Mouse (Mus musculus): Measurements from ENCODE around the gene Zfp143. TPM values are rescaled to one million over a fixed set of nuclear protein-coding genes. Genes with fewer than 3 reads are reported as not detected.

Zfp143 gene
- polyA plus RNA-seq, 1 experiment = 6.4 TPM

- Histone ChIP-seq H3ac (ENCODE audit: control insufficient read depth, insufficient read length) (no peak overlapping the region), H3K36me3 (ENCODE audit: control insufficient read depth, insufficient read depth) (no peaks in the 10 kb centered on the region), H3K27me3 (ENCODE audit: control insufficient read depth, insufficient read depth, insufficient read length) (no peaks in the 10 kb centered on the region), H3K79me2 (ENCODE audit: control insufficient read depth, insufficient read depth) (peaks cover 25% of the 10 kb centered on the region), H3K4me3 (peak overlapping the region; percentile 85), H3K4me2 (ENCODE audit: low read depth) (peak overlapping the region; percentile 97)
- TF ChIP-seq POLR2AphosphoS2 (IDR thresholded peaks at IDR 0.05; ENCODE audit: insufficient read length, low read depth) = no peak
- no peak for TF ChIP-seq SRF (IDR thresholded peaks at IDR 0.05; ENCODE audit: control insufficient read depth, insufficient read length, low read depth)
- TF ChIP-seq MYOG (IDR thresholded peaks at IDR 0.05; ENCODE audit: control insufficient read depth in 1 of 3, insufficient read depth in 1 of 3, insufficient read length in 2 of 3, low read depth in 2 of 3) = no peak
- TF ChIP-seq MYOD1 (IDR thresholded peaks at IDR 0.05; ENCODE audit: control insufficient read depth in 1 of 3, insufficient read length in 2 of 3, low read depth in 2 of 3) = no peak
- no peak for TF ChIP-seq TCF12 (IDR thresholded peaks at IDR 0.05; ENCODE audit: insufficient read depth, poor library complexity, severe bottlenecking)
- no peak for TF ChIP-seq TCF3 (IDR thresholded peaks at IDR 0.05; ENCODE audit: insufficient read length, low read depth)
- no peak for TF ChIP-seq MAX (IDR thresholded peaks at IDR 0.05; ENCODE audit: low read depth)
- TF ChIP-seq E2F4 (IDR thresholded peaks at IDR 0.05; ENCODE audit: insufficient read depth) = no peak
Measured at GRCm38 (mm10) chr7:110120157-110120784, 59.3 kb downstream of the Zfp143 start.

GRCm38 (mm10) chr7:110121162-110121515 is 60.1 kb downstream of the Zfp143 start:
- Histone ChIP-seq H3K79me2 (ENCODE audit: control insufficient read depth, insufficient read depth) (peaks cover 33% of the 10 kb centered on the region), H3K36me3 (ENCODE audit: control insufficient read depth, insufficient read depth) (no peaks in the 10 kb centered on the region), H3ac (ENCODE audit: control insufficient read depth, insufficient read length) (no peak overlapping the region), H3K4me2 (ENCODE audit: low read depth) (peak overlapping the region; percentile 97), H3K4me3 (peak overlapping the region; percentile 85), H3K27me3 (ENCODE audit: control insufficient read depth, insufficient read depth, insufficient read length) (no peaks in the 10 kb centered on the region)
- no peak for TF ChIP-seq POLR2A (IDR thresholded peaks at IDR 0.05; ENCODE audit: insufficient read length, low read depth)
- no peak for TF ChIP-seq MYOG (IDR thresholded peaks at IDR 0.05; ENCODE audit: control insufficient read depth in 1 of 3, insufficient read depth in 1 of 3, insufficient read length in 2 of 3, low read depth in 2 of 3)
- no peak for TF ChIP-seq MYOD1 (IDR thresholded peaks at IDR 0.05; ENCODE audit: control insufficient read depth in 1 of 3, insufficient read length in 2 of 3, low read depth in 2 of 3)
- TF ChIP-seq MAX (IDR thresholded peaks at IDR 0.05; ENCODE audit: low read depth) = no peak
- no peak for TF ChIP-seq REST (IDR thresholded peaks at IDR 0.05; ENCODE audit: insufficient read depth, insufficient read length)
- no peak for TF ChIP-seq POLR2AphosphoS2 (IDR thresholded peaks at IDR 0.05; ENCODE audit: insufficient read length, low read depth)

GRCm38 (mm10) chr7:110121516-110122288 is 60.7 kb downstream of the Zfp143 start, which contains the start of gene Wee1:
TSS of gene Wee1 (plus strand) at chr7:110122046.
- Histone ChIP-seq H3K27me3 (ENCODE audit: control insufficient read depth, insufficient read depth, insufficient read length) (no peaks in the 10 kb centered on the region), H3ac (ENCODE audit: control insufficient read depth, insufficient read length) (peak within 1 kb of the TSS; percentile 88), H3K79me2 (ENCODE audit: control insufficient read depth, insufficient read depth) (peaks cover 39% of the 10 kb centered on the region), H3K4me3 (peak within 1 kb of the TSS; percentile 85), H3K36me3 (ENCODE audit: control insufficient read depth, insufficient read depth) (no peaks in the 10 kb centered on the region), H3K4me2 (ENCODE audit: low read depth) (peak within 1 kb of the TSS; percentile 97)
- TF ChIP-seq MYOG (IDR thresholded peaks at IDR 0.05; ENCODE audit: control insufficient read depth in 1 of 3, insufficient read depth in 1 of 3, insufficient read length in 2 of 3, low read depth in 2 of 3) (peak in 1 of 3 experiments; percentile 6), REST (IDR thresholded peaks at IDR 0.05; ENCODE audit: insufficient read depth, insufficient read length) (no peak), POLR2AphosphoS2 (IDR thresholded peaks at IDR 0.05; ENCODE audit: insufficient read length, low read depth) (peak; percentile 70), USF1 (IDR thresholded peaks at IDR 0.05; ENCODE audit: low read depth) (peak; percentile 94), CEBPB (IDR thresholded peaks at IDR 0.05; ENCODE audit: insufficient read depth, poor library complexity, severe bottlenecking) (no peak), TCF3 (IDR thresholded peaks at IDR 0.05; ENCODE audit: insufficient read length, low read depth) (no peak), MAX (IDR thresholded peaks at IDR 0.05; ENCODE audit: low read depth) (no peak), POLR2A (IDR thresholded peaks at IDR 0.05; ENCODE audit: insufficient read length, low read depth) (peak; percentile 75), MYOD1 (IDR thresholded peaks at IDR 0.05; ENCODE audit: control insufficient read depth in 1 of 3, insufficient read length in 2 of 3, low read depth in 2 of 3) (peak in 1 of 3 experiments; percentile 37), SRF (IDR thresholded peaks at IDR 0.05; ENCODE audit: control insufficient read depth, insufficient read length, low read depth) (peak; percentile 32), E2F4 (IDR thresholded peaks at IDR 0.05; ENCODE audit: insufficient read depth) (peak; percentile 83), TCF12 (IDR thresholded peaks at IDR 0.05; ENCODE audit: insufficient read depth, poor library complexity, severe bottlenecking) (no peak)

- peaks cover 42% of the 10 kb centered on the region for H3K79me2 ChIP-seq (ENCODE audit: control insufficient read depth, insufficient read depth)
- peak overlapping the region; percentile 38 for H3K4me2 ChIP-seq (ENCODE audit: low read depth)
- H3K36me3 ChIP-seq (ENCODE audit: control insufficient read depth, insufficient read depth) = no peaks in the 10 kb centered on the region
- no peak for TF ChIP-seq SRF (IDR thresholded peaks at IDR 0.05; ENCODE audit: control insufficient read depth, insufficient read length, low read depth)
- TF ChIP-seq MYOD1 (IDR thresholded peaks at IDR 0.05; ENCODE audit: control insufficient read depth in 1 of 3, insufficient read length in 2 of 3, low read depth in 2 of 3) = no peak
- TF ChIP-seq CEBPB (IDR thresholded peaks at IDR 0.05; ENCODE audit: insufficient read depth, poor library complexity, severe bottlenecking) = no peak
- no peak for TF ChIP-seq MYOG (IDR thresholded peaks at IDR 0.05; ENCODE audit: control insufficient read depth in 1 of 3, insufficient read depth in 1 of 3, insufficient read length in 2 of 3, low read depth in 2 of 3)
- TF ChIP-seq TCF3 (IDR thresholded peaks at IDR 0.05; ENCODE audit: insufficient read length, low read depth) = no peak
- no peak for TF ChIP-seq MAX (IDR thresholded peaks at IDR 0.05; ENCODE audit: low read depth)
- TF ChIP-seq TCF12 (IDR thresholded peaks at IDR 0.05; ENCODE audit: insufficient read depth, poor library complexity, severe bottlenecking) = no peak
- no peak for TF ChIP-seq REST (IDR thresholded peaks at IDR 0.05; ENCODE audit: insufficient read depth, insufficient read length)
- TF ChIP-seq USF1 (IDR thresholded peaks at IDR 0.05; ENCODE audit: low read depth) = no peak
- TF ChIP-seq E2F4 (IDR thresholded peaks at IDR 0.05; ENCODE audit: insufficient read depth) = no peak
- no peak for TF ChIP-seq POLR2AphosphoS2 (IDR thresholded peaks at IDR 0.05; ENCODE audit: insufficient read length, low read depth)
- no peak for TF ChIP-seq POLR2A (IDR thresholded peaks at IDR 0.05; ENCODE audit: insufficient read length, low read depth)
- peak overlapping the region; percentile 88 for H3ac ChIP-seq (ENCODE audit: control insufficient read depth, insufficient read length)
- H3K27me3 ChIP-seq (ENCODE audit: control insufficient read depth, insufficient read depth, insufficient read length) = no peaks in the 10 kb centered on the region
- H3K4me3 ChIP-seq = peak overlapping the region; percentile 85
Measured at GRCm38 (mm10) chr7:110122289-110122564, 61.2 kb downstream of the Zfp143 start.

All from myocyte (in vitro differentiated cells).